Mouse (Mus musculus): ENCODE data around the gene Cytip. TPM values are rescaled to one million over a fixed set of nuclear protein-coding genes. Genes with fewer than 3 reads are reported as not detected.

Gene Cytip
- polyA plus RNA-seq, 1 experiment from 2014 or later: 0.10 TPM

Other genes with a start within 250 kb of the Cytip start
- 0.07 and 0.12 TPM in 2 replicates for gene Galnt5, start 197.6 kb downstream of the Cytip start, polyA plus RNA-seq (2015; fragmentation: Nextera tagmentation; extraction: Ambion mirVana)
- gene Ermn, start 142.7 kb downstream of the Cytip start, polyA plus RNA-seq (2015; fragmentation: Nextera tagmentation; extraction: Ambion mirVana): 0.34 and 0.86 TPM in 2 replicates
- gene Acvr1c, start 162.4 kb upstream of the Cytip start, polyA plus RNA-seq (2015; fragmentation: Nextera tagmentation; extraction: Ambion mirVana): 0.21 and 0.51 TPM in 2 replicates